Mouse (Mus musculus): ENCODE results near the gene Kif6. TPM values are rescaled to one million over a fixed set of nuclear protein-coding genes. Genes with fewer than 3 reads are reported as not detected.
A peak's percentile ranks its signal among the peaks of the same experiment; 100 is the strongest.

The Kif6 gene
- total RNA-seq, 1 experiment from 2014 or later = 1.3 TPM

GRCm38 (mm10) chr17:49923429-49923828 is 308.5 kb downstream of the Kif6 start:
- DNase-seq = no peak

GRCm38 (mm10) chr17:49927611-49928010 is 312.7 kb downstream of the Kif6 start:
- no peak for DNase-seq

- no peak for DNase-seq
Measured at GRCm38 (mm10) chr17:49933806-49934205, 318.9 kb downstream of the Kif6 start.

- DNase-seq = no peak
Measured at GRCm38 (mm10) chr17:49934586-49934985, 319.6 kb downstream of the Kif6 start.

GRCm38 (mm10) chr17:49935602-49936205 is 320.8 kb downstream of the Kif6 start:
- DNase-seq = peak; percentile 73

GRCm38 (mm10) chr17:49936214-49936613 is 321.3 kb downstream of the Kif6 start:
- DNase-seq = no peak

GRCm38 (mm10) chr17:49939146-49939545 is 324.2 kb downstream of the Kif6 start:
- no peak for DNase-seq

GRCm38 (mm10) chr17:49942674-49943073 is 327.7 kb downstream of the Kif6 start:
- peak; percentile 17 for DNase-seq

- peak; percentile 74 for DNase-seq
Measured at GRCm38 (mm10) chr17:49951491-49951855, 336.5 kb downstream of the Kif6 start.

- no peak for DNase-seq
Measured at GRCm38 (mm10) chr17:49951856-49952607, 337.1 kb downstream of the Kif6 start.

- DNase-seq = no peak
Measured at GRCm38 (mm10) chr17:49959021-49959420, 344.1 kb downstream of the Kif6 start.

Other genes starting within 250 kb of the Kif6 start
- 30.0 and 52.2 TPM in 2 replicates for gene Mocs1, start 186.8 kb upstream of the Kif6 start, total RNA-seq (2021)
- gene Daam2, start 50.8 kb upstream of the Kif6 start, total RNA-seq (2021) = 25.6 and 31.0 TPM in 2 replicates

All from adrenal gland, postnatal 25 days (tissue).